Mouse (Mus musculus): ENCODE measurements around the gene Vmn1r21. TPM values are rescaled to one million over a fixed set of nuclear protein-coding genes. Genes with fewer than 3 reads are reported as not detected.

The Vmn1r21 gene
- polyA plus RNA-seq, 1 experiment from 2014 or later = 0.13 TPM

- peaks cover 14% of the 10 kb centered on the region for H3K36me3 ChIP-seq
- H3K4me1 ChIP-seq (replicated peaks) = no peaks in the 10 kb centered on the region
- ATAC-seq (ENCODE audit: insufficient number of reproducible peaks, insufficient read depth, low FRiP score, low TSS enrichment, low read depth) = no peak
- no peak overlapping the region for H3K27ac ChIP-seq
- no peak overlapping the region for H3K4me3 ChIP-seq (replicated peaks)
- H3K9ac ChIP-seq (replicated peaks) = no peak overlapping the region
- 0 out of 2 replicates have a peak, but pooled peaks cover 5% of the 10 kb centered on the region for H3K9me3 ChIP-seq
- WGBS = 88% methylated on average over 3 of the region's 3 CpGs
- no peaks in the 10 kb centered on the region for H3K27me3 ChIP-seq
- no peak overlapping the region for H3K4me2 ChIP-seq
These were observed 38.1 kb downstream of the Vmn1r21 start for GRCm38 (mm10) chr6:57811748-57812730.

- H3K36me3 ChIP-seq = peaks cover 22% of the 10 kb centered on the region
- no peaks in the 10 kb centered on the region for H3K27me3 ChIP-seq
- no peak overlapping the region for H3K9ac ChIP-seq (replicated peaks)
- no peak for ATAC-seq (ENCODE audit: insufficient number of reproducible peaks, insufficient read depth, low FRiP score, low TSS enrichment, low read depth)
- 0 out of 2 replicates have a peak, but pooled peaks cover 5% of the 10 kb centered on the region for H3K9me3 ChIP-seq
- no peak overlapping the region for H3K27ac ChIP-seq
- WGBS = 91% methylated on average over 5 of the region's 5 CpGs
- no peak overlapping the region for H3K4me2 ChIP-seq
- no peak overlapping the region for H3K4me3 ChIP-seq (replicated peaks)
- H3K4me1 ChIP-seq (replicated peaks) = no peaks in the 10 kb centered on the region
These were observed 44.7 kb downstream of the Vmn1r21 start for GRCm38 (mm10) chr6:57805218-57806069.

- H3K4me3 ChIP-seq (replicated peaks) = no peak overlapping the region
- WGBS = 89% methylated on average over 2 of the region's 2 CpGs
- H3K36me3 ChIP-seq = peaks cover 12% of the 10 kb centered on the region
- no peak overlapping the region for H3K4me2 ChIP-seq
- H3K9ac ChIP-seq (replicated peaks) = no peak overlapping the region
- H3K27me3 ChIP-seq = no peaks in the 10 kb centered on the region
- ATAC-seq (ENCODE audit: insufficient number of reproducible peaks, insufficient read depth, low FRiP score, low TSS enrichment, low read depth) = no peak
- no peaks in the 10 kb centered on the region for H3K4me1 ChIP-seq (replicated peaks)
- no peaks in the 10 kb centered on the region for H3K9me3 ChIP-seq
- H3K27ac ChIP-seq = no peak overlapping the region
These were observed 47.0 kb downstream of the Vmn1r21 start for GRCm38 (mm10) chr6:57803130-57803529.

GRCm38 (mm10) chr6:57798986-57799385, 51.2 kb downstream of the Vmn1r21 start:
- Histone ChIP-seq H3K4me3 (replicated peaks) (no peak overlapping the region), H3K27me3 (no peaks in the 10 kb centered on the region), H3K9me3 (no peaks in the 10 kb centered on the region), H3K36me3 (no peaks in the 10 kb centered on the region), H3K9ac (replicated peaks) (no peak overlapping the region), H3K27ac (no peak overlapping the region), H3K4me1 (replicated peaks) (no peaks in the 10 kb centered on the region), H3K4me2 (no peak overlapping the region)
- ATAC-seq (ENCODE audit: insufficient number of reproducible peaks, insufficient read depth, low FRiP score, low TSS enrichment, low read depth) = no peak
- 100% methylated on average over 1 of the region's 1 CpGs for WGBS

DNA sequence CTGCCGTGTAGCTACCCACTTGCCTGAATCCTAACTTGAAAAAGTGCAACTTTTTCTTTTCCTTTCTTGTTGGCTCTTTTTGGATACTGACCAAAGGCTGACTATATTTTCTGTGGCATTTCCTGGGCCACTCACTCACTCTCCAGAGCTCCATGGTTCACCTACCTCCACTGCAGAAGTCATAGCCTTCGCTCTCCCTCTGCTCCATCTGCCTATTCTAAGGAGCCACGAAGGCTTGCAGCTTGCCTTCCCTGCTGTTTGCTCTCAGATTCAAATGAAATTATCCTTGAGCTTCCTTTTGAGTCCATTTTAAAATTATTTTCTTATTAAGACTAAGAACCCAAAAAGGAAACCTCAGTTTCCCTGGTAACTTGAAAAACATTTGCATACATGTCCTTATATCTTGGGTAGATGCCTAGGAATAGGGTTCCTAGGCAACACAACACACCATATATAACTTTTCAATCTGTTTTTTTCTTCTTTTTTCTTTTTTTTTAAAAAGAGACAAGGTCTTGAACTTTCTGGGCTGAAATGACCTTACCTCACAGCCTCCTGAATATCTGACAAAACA, 53.2 kb downstream of the Vmn1r21 start:
- 92% methylated on average over 3 of the region's 3 CpGs for WGBS
- no peaks in the 10 kb centered on the region for H3K4me1 ChIP-seq (replicated peaks)
- H3K4me2 ChIP-seq = no peak overlapping the region
- H3K4me3 ChIP-seq (replicated peaks) = no peak overlapping the region
- no peak overlapping the region for H3K9ac ChIP-seq (replicated peaks)
- ATAC-seq (ENCODE audit: insufficient number of reproducible peaks, insufficient read depth, low FRiP score, low TSS enrichment, low read depth) = no peak
- H3K27me3 ChIP-seq = no peaks in the 10 kb centered on the region
- no peak overlapping the region for H3K27ac ChIP-seq
- H3K36me3 ChIP-seq = no peaks in the 10 kb centered on the region
- no peaks in the 10 kb centered on the region for H3K9me3 ChIP-seq

DNA sequence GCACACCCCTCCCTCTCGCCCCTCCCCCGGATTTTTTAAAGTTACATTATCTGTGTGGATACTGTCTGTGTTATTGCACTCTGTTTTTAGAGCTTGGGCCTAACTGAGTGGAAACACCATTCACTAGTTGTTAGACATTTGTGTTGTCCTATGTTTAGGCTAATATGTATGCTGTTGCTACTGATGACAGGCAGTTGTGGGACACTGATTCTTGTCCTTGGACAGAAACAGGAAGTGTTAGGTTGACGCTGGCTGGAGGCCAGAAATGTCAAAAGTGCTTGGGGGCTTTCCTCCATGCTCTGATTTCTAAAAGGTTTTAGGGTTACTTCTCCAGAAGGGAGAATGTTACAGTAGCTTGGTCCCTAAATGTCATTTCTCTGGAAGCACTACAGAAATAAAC, 54.3 kb downstream of the Vmn1r21 start:
- Histone ChIP-seq H3K9me3 (no peaks in the 10 kb centered on the region), H3K36me3 (no peaks in the 10 kb centered on the region), H3K4me3 (replicated peaks) (no peak overlapping the region), H3K9ac (replicated peaks) (no peak overlapping the region), H3K4me2 (no peak overlapping the region), H3K27ac (no peak overlapping the region), H3K4me1 (replicated peaks) (no peaks in the 10 kb centered on the region), H3K27me3 (no peaks in the 10 kb centered on the region)
- whole genome bisulfite sequencing = 66% methylated on average over 3 of the region's 3 CpGs
- ATAC-seq (ENCODE audit: insufficient number of reproducible peaks, insufficient read depth, low FRiP score, low TSS enrichment, low read depth) = no peak

Other genes starting within 250 kb of the Vmn1r21 start
- 17.5 and 17.9 TPM in 2 replicates for gene Pyurf, start 158.3 kb downstream of the Vmn1r21 start, polyA plus RNA-seq (2016; fragmentation: Nextera tagmentation; extraction: Ambion mirVana)
- gene Lancl2, start 147.8 kb downstream of the Vmn1r21 start, polyA plus RNA-seq (2016; fragmentation: Nextera tagmentation; extraction: Ambion mirVana) = 37.3 and 37.4 TPM in 2 replicates
- 59.8 and 63.7 TPM in 2 replicates for gene Vopp1, start 25.2 kb downstream of the Vmn1r21 start, polyA plus RNA-seq (2016; fragmentation: Nextera tagmentation; extraction: Ambion mirVana)
- not detected in 2 replicates for gene Vmn1r22, start 57.7 kb upstream of the Vmn1r21 start, polyA plus RNA-seq (2016; fragmentation: Nextera tagmentation; extraction: Ambion mirVana)
- gene Vmn1r23, start 76.5 kb upstream of the Vmn1r21 start, polyA plus RNA-seq (2016; fragmentation: Nextera tagmentation; extraction: Ambion mirVana) = not detected in 2 replicates
- not detected in 2 replicates for gene Vmn1r24, start 111.2 kb upstream of the Vmn1r21 start, polyA plus RNA-seq (2016; fragmentation: Nextera tagmentation; extraction: Ambion mirVana)
- not detected in 2 replicates for gene Vmn1r25, start 130.5 kb upstream of the Vmn1r21 start, polyA plus RNA-seq (2016; fragmentation: Nextera tagmentation; extraction: Ambion mirVana)
- gene Vmn1r26, start 164.8 kb upstream of the Vmn1r21 start, polyA plus RNA-seq (2016; fragmentation: Nextera tagmentation; extraction: Ambion mirVana) = not detected in 2 replicates

All from limb, embryonic 12.5 days (tissue).